Mouse (Mus musculus): Measurements from ENCODE around the gene Stat5a. TPM values are rescaled to one million over a fixed set of nuclear protein-coding genes. Genes with fewer than 3 reads are reported as not detected.
A peak's percentile ranks its signal among the peaks of the same experiment; 100 is the strongest.

Stat5a gene
- 1.6 and 1.9 TPM in 2 replicates for polyA plus RNA-seq (2014; fragmentation: Nextera tagmentation; extraction: Ambion mirVana)

DNA sequence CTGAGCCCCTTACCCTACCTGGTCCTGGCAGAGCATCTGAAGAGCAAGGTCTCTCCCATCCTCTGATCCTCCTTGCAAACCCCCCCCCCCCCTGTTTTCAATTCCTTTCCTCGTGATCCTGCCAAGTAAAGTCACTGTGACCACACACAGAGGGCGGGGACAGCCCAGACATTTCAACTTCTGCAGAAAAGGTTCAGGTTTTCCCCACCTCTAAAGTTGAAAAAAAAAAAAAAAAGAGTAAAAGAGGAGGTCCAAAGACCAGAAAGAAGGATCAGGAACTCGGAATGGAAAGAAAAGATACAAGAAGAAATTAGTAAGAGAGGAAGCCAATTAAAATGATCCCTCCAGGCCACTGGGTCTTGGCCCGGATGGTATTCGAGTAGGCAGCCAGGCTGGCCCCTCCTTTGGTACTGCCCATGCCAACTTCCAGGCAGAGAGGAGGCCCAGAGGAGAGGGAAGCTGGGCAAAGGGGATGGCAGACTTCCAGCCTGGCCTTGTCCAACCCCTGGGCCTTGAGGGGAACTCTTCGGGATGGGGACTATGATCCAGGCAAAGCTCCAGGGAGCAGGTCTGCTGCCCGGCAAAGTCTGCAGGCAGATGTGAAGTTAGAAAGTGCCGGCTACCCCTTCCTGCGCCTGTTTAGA is at the start of gene Stat5a:
Stat5a (plus strand) TSS at position 417 of the 644 bp plus-strand sequence.
- ATAC-seq (replicated peaks; ENCODE audit: insufficient number of reproducible peaks, low FRiP score, low TSS enrichment, low read depth): no peak
- Histone ChIP-seq H3K4me1 (ENCODE audit: control insufficient read depth, insufficient read depth, low read length) (no peaks in the 10 kb centered on the region; the same call in 1 of the 2 replicates), H3K9me3 (replicated peaks; ENCODE audit: control insufficient read depth, low read length) (no peaks in the 10 kb centered on the region), H3K4me3 (ENCODE audit: low read depth, low read length) (peak within 1 kb of the TSS; percentile 50), H3K9ac (replicated peaks; ENCODE audit: low read length) (peak within 1 kb of the TSS; percentile 47), H3K4me2 (ENCODE audit: low read depth, low read length) (peak within 1 kb of the TSS; percentile 82), H3K36me3 (replicated peaks; ENCODE audit: control insufficient read depth, insufficient read depth, low read depth, low read length) (no peaks in the 10 kb centered on the region), H3K27ac (replicated peaks; ENCODE audit: low read depth, low read length) (0 out of 2 replicates have a peak within 1 kb of the TSS, but pooled peaks have one; percentile 4), H3K27me3 (ENCODE audit: control insufficient read depth, insufficient read depth, low read length) (peaks cover 14% of the 10 kb centered on the region)
- DNase-seq (ENCODE audit: low spot score): no peak
- WGBS: 63% methylated on average over 9 of the region's 9 CpGs

DNA sequence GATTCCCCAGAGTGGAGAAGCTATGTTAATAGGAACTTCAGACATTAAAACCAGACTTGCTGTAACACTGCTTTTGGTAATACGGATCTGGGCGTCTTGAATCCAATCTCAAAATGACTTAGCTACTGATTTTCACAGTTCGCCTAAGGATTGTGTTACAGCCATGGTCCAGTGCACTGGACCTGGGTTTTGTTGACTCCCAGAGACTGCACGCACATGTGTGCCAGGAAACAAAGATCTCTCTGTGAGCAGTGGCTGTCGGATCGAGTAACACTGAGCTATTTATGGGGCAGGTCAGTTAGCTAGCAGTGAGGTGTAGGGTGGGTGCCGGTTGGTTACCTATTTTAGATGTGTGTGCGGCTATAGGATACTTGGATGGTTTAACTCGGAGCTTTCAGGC is 48.6 kb upstream of the Stat5a start:
- H3K4me1 ChIP-seq (ENCODE audit: control insufficient read depth, insufficient read depth, low read length): no peaks in the 10 kb centered on the region
- ATAC-seq (replicated peaks; ENCODE audit: insufficient number of reproducible peaks, low FRiP score, low TSS enrichment, low read depth) (no peak), DNase-seq (ENCODE audit: low spot score) (peak; percentile 52)
- H3K27ac ChIP-seq (replicated peaks; ENCODE audit: low read depth, low read length): no peak overlapping the region
- no peak overlapping the region for H3K4me2 ChIP-seq (ENCODE audit: low read depth, low read length)
- H3K9ac ChIP-seq (replicated peaks; ENCODE audit: low read length): no peak overlapping the region
- H3K4me3 ChIP-seq (ENCODE audit: low read depth, low read length): no peak overlapping the region
- H3K27me3 ChIP-seq (ENCODE audit: control insufficient read depth, insufficient read depth, low read length): no peaks in the 10 kb centered on the region
- H3K36me3 ChIP-seq (replicated peaks; ENCODE audit: control insufficient read depth, insufficient read depth, low read depth, low read length): no peaks in the 10 kb centered on the region
- H3K9me3 ChIP-seq (replicated peaks; ENCODE audit: control insufficient read depth, low read length): no peaks in the 10 kb centered on the region
- WGBS: 37% methylated on average over 9 of the region's 9 CpGs

DNA sequence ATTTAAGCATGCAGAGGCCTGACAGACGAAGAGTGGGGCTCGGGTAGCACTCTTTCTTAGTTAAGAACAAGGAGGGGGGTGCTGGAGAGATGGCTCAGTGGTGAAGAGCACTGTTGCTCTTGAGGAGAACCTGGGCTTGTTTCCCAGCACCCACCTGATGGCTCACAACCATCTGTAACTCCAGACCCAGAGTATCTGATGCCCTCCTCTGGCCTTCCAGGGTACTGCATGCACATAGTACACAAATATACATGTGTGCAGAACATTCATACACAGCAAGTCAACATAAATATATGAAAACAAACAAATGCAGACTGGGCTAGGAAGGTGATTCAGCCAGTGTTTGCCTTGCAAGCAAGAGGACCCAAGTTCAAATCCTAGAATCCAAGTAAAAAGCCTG is 48.0 kb upstream of the Stat5a start:
- WGBS: 83% methylated on average over 2 of the region's 2 CpGs
- Histone ChIP-seq H3K36me3 (replicated peaks; ENCODE audit: control insufficient read depth, insufficient read depth, low read depth, low read length) (no peaks in the 10 kb centered on the region), H3K4me2 (ENCODE audit: low read depth, low read length) (no peak overlapping the region), H3K27ac (replicated peaks; ENCODE audit: low read depth, low read length) (no peak overlapping the region), H3K27me3 (ENCODE audit: control insufficient read depth, insufficient read depth, low read length) (no peaks in the 10 kb centered on the region), H3K4me3 (ENCODE audit: low read depth, low read length) (no peak overlapping the region), H3K9me3 (replicated peaks; ENCODE audit: control insufficient read depth, low read length) (no peaks in the 10 kb centered on the region), H3K9ac (replicated peaks; ENCODE audit: low read length) (no peak overlapping the region), H3K4me1 (ENCODE audit: control insufficient read depth, insufficient read depth, low read length) (no peaks in the 10 kb centered on the region)
- ATAC-seq (replicated peaks; ENCODE audit: insufficient number of reproducible peaks, low FRiP score, low TSS enrichment, low read depth) (no peak), DNase-seq (ENCODE audit: low spot score) (no peak)

GRCm38 (mm10) chr11:100814498-100814897 is 44.7 kb upstream of the Stat5a start:
- no peaks in the 10 kb centered on the region for H3K36me3 ChIP-seq (replicated peaks; ENCODE audit: control insufficient read depth, insufficient read depth, low read depth, low read length)
- no peak overlapping the region for H3K27ac ChIP-seq (replicated peaks; ENCODE audit: low read depth, low read length)
- WGBS: 64% methylated on average over 13 of the region's 13 CpGs
- ATAC-seq (replicated peaks; ENCODE audit: insufficient number of reproducible peaks, low FRiP score, low TSS enrichment, low read depth) (no peak), DNase-seq (ENCODE audit: low spot score) (no peak)
- no peaks in the 10 kb centered on the region for H3K9me3 ChIP-seq (replicated peaks; ENCODE audit: control insufficient read depth, low read length)
- no peaks in the 10 kb centered on the region for H3K27me3 ChIP-seq (ENCODE audit: control insufficient read depth, insufficient read depth, low read length)
- H3K4me3 ChIP-seq (ENCODE audit: low read depth, low read length): no peak overlapping the region
- no peak overlapping the region for H3K4me2 ChIP-seq (ENCODE audit: low read depth, low read length)
- H3K4me1 ChIP-seq (ENCODE audit: control insufficient read depth, insufficient read depth, low read length): no peaks in the 10 kb centered on the region
- H3K9ac ChIP-seq (replicated peaks; ENCODE audit: low read length): no peak overlapping the region

DNA sequence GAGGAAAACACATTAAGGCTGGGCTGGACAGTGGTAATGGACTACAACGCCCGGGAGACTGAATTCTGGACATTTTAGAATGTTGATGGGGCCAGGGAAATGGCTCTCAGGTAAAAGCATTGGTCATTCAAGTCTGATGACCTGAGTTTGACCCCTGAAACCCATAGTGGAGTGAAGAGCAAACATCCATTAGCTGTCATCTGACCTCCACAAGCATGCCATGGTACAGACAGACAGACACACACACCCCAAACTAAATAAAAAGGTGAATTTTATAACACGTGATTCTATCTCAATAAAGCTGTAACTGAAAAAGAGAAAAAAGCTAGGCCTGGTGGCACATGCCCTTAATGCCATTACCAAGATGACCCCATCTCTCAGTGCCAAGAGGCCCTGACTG is 42.8 kb upstream of the Stat5a start:
- H3K4me1 ChIP-seq (ENCODE audit: control insufficient read depth, insufficient read depth, low read length): no peaks in the 10 kb centered on the region
- no peak for ATAC-seq (replicated peaks; ENCODE audit: insufficient number of reproducible peaks, low FRiP score, low TSS enrichment, low read depth)
- no peak for DNase-seq (ENCODE audit: low spot score)

GRCm38 (mm10) chr11:100816801-100817200 is 42.4 kb upstream of the Stat5a start:
- no peaks in the 10 kb centered on the region for H3K36me3 ChIP-seq (replicated peaks; ENCODE audit: control insufficient read depth, insufficient read depth, low read depth, low read length)
- WGBS: 82% methylated on average over 4 of the region's 4 CpGs
- ATAC-seq (replicated peaks; ENCODE audit: insufficient number of reproducible peaks, low FRiP score, low TSS enrichment, low read depth) (no peak), DNase-seq (ENCODE audit: low spot score) (no peak)
- no peaks in the 10 kb centered on the region for H3K27me3 ChIP-seq (ENCODE audit: control insufficient read depth, insufficient read depth, low read length)
- H3K27ac ChIP-seq (replicated peaks; ENCODE audit: low read depth, low read length): no peak overlapping the region
- no peak overlapping the region for H3K4me3 ChIP-seq (ENCODE audit: low read depth, low read length)
- H3K4me1 ChIP-seq (ENCODE audit: control insufficient read depth, insufficient read depth, low read length): no peaks in the 10 kb centered on the region
- no peaks in the 10 kb centered on the region for H3K9me3 ChIP-seq (replicated peaks; ENCODE audit: control insufficient read depth, low read length)
- no peak overlapping the region for H3K4me2 ChIP-seq (ENCODE audit: low read depth, low read length)
- H3K9ac ChIP-seq (replicated peaks; ENCODE audit: low read length): no peak overlapping the region

More for the DNA sequence above, 42.8 kb upstream of the Stat5a start:
- no peaks in the 10 kb centered on the region for H3K27me3 ChIP-seq (ENCODE audit: control insufficient read depth, insufficient read depth, low read length)
- H3K9me3 ChIP-seq (replicated peaks; ENCODE audit: control insufficient read depth, low read length): no peaks in the 10 kb centered on the region
- no peak overlapping the region for H3K4me2 ChIP-seq (ENCODE audit: low read depth, low read length)
- WGBS: 70% methylated on average over 3 of the region's 3 CpGs
- H3K9ac ChIP-seq (replicated peaks; ENCODE audit: low read length): no peak overlapping the region
- H3K27ac ChIP-seq (replicated peaks; ENCODE audit: low read depth, low read length): no peak overlapping the region
- no peak overlapping the region for H3K4me3 ChIP-seq (ENCODE audit: low read depth, low read length)
- H3K36me3 ChIP-seq (replicated peaks; ENCODE audit: control insufficient read depth, insufficient read depth, low read depth, low read length): no peaks in the 10 kb centered on the region

- no peak overlapping the region for H3K9ac ChIP-seq (replicated peaks; ENCODE audit: low read length)
- no peak overlapping the region for H3K27ac ChIP-seq (replicated peaks; ENCODE audit: low read depth, low read length)
- ATAC-seq (replicated peaks; ENCODE audit: insufficient number of reproducible peaks, low FRiP score, low TSS enrichment, low read depth) (no peak), DNase-seq (ENCODE audit: low spot score) (no peak)
- no peaks in the 10 kb centered on the region; the same call in 1 of the 2 replicates for H3K4me1 ChIP-seq (ENCODE audit: control insufficient read depth, insufficient read depth, low read length)
- H3K27me3 ChIP-seq (ENCODE audit: control insufficient read depth, insufficient read depth, low read length): no peaks in the 10 kb centered on the region
- WGBS: 86% methylated on average over 9 of the region's 9 CpGs
- no peak overlapping the region for H3K4me2 ChIP-seq (ENCODE audit: low read depth, low read length)
- no peaks in the 10 kb centered on the region for H3K9me3 ChIP-seq (replicated peaks; ENCODE audit: control insufficient read depth, low read length)
- H3K4me3 ChIP-seq (ENCODE audit: low read depth, low read length): no peak overlapping the region
- H3K36me3 ChIP-seq (replicated peaks; ENCODE audit: control insufficient read depth, insufficient read depth, low read depth, low read length): no peaks in the 10 kb centered on the region
Observed at GRCm38 (mm10) chr11:100817311-100817710, 41.8 kb upstream of the Stat5a start.

GRCm38 (mm10) chr11:100818359-100819012 is 40.7 kb upstream of the Stat5a start:
- no peak for ATAC-seq (replicated peaks; ENCODE audit: insufficient number of reproducible peaks, low FRiP score, low TSS enrichment, low read depth)
- Histone ChIP-seq H3K27me3 (ENCODE audit: control insufficient read depth, insufficient read depth, low read length) (no peaks in the 10 kb centered on the region), H3K4me3 (ENCODE audit: low read depth, low read length) (no peak overlapping the region), H3K36me3 (replicated peaks; ENCODE audit: control insufficient read depth, insufficient read depth, low read depth, low read length) (no peaks in the 10 kb centered on the region), H3K27ac (replicated peaks; ENCODE audit: low read depth, low read length) (no peak overlapping the region), H3K9me3 (replicated peaks; ENCODE audit: control insufficient read depth, low read length) (no peaks in the 10 kb centered on the region), H3K4me1 (ENCODE audit: control insufficient read depth, insufficient read depth, low read length) (no peaks in the 10 kb centered on the region; the same call in 1 of the 2 replicates), H3K4me2 (ENCODE audit: low read depth, low read length) (no peak overlapping the region), H3K9ac (replicated peaks; ENCODE audit: low read length) (no peak overlapping the region)
- WGBS: 89% methylated on average over 15 of the region's 15 CpGs
- DNase-seq (ENCODE audit: low spot score): no peak

Measured in embryonic facial prominence, embryonic 11.5 days (tissue).